Mouse (Mus musculus): ENCODE data around the gene Slc48a1. TPM values are rescaled to one million over a fixed set of nuclear protein-coding genes. Genes with fewer than 3 reads are reported as not detected.

Gene Slc48a1
- polyA plus RNA-seq, 1 experiment from 2014 or later = 81.9 TPM

GRCm38 (mm10) chr15:97743210-97743609 is 35.1 kb upstream of the Slc48a1 start:
- H3K36me3 ChIP-seq (ENCODE audit: insufficient read depth, low read length) = peaks cover 24% of the 10 kb centered on the region; the same call in 1 of the 2 replicates
- no peak overlapping the region for H3K4me3 ChIP-seq (ENCODE audit: low read length)
- no peaks in the 10 kb centered on the region for H3K27me3 ChIP-seq (ENCODE audit: insufficient read depth, low read length)
- no peak overlapping the region for H3K9ac ChIP-seq (replicated peaks; ENCODE audit: low read length)
- 82% methylated on average over 5 of the region's 5 CpGs for WGBS
- 0 out of 2 replicates have a peak, but pooled peaks have one; percentile 20 for ATAC-seq (ENCODE audit: low FRiP score, low TSS enrichment)
- no peak overlapping the region for H3K27ac ChIP-seq (ENCODE audit: low read length)
- H3K9me3 ChIP-seq (ENCODE audit: low read length) = 0 out of 2 replicates have a peak, but pooled peaks cover 2% of the 10 kb centered on the region
- H3K4me1 ChIP-seq (ENCODE audit: insufficient read depth, low read length) = no peaks in the 10 kb centered on the region
- H3K4me2 ChIP-seq (replicated peaks; ENCODE audit: low read depth, low read length) = no peak overlapping the region

GRCm38 (mm10) chr15:97743961-97744525 is 34.3 kb upstream of the Slc48a1 start:
- WGBS = 63% methylated on average over 12 of the region's 12 CpGs
- Histone ChIP-seq H3K9ac (replicated peaks; ENCODE audit: low read length) (no peak overlapping the region), H3K9me3 (ENCODE audit: low read length) (no peaks in the 10 kb centered on the region), H3K27me3 (ENCODE audit: insufficient read depth, low read length) (no peaks in the 10 kb centered on the region), H3K4me3 (ENCODE audit: low read length) (no peak overlapping the region), H3K4me1 (ENCODE audit: insufficient read depth, low read length) (no peaks in the 10 kb centered on the region), H3K36me3 (ENCODE audit: insufficient read depth, low read length) (peaks cover 28% of the 10 kb centered on the region; the same call in 1 of the 2 replicates), H3K27ac (ENCODE audit: low read length) (no peak overlapping the region), H3K4me2 (replicated peaks; ENCODE audit: low read depth, low read length) (no peak overlapping the region)
- ATAC-seq (ENCODE audit: low FRiP score, low TSS enrichment) = no peak; the same call in 1 of the 2 replicates

- Histone ChIP-seq H3K27me3 (ENCODE audit: insufficient read depth, low read length) (no peaks in the 10 kb centered on the region), H3K4me1 (ENCODE audit: insufficient read depth, low read length) (no peaks in the 10 kb centered on the region; the same call in 1 of the 2 replicates), H3K9me3 (ENCODE audit: low read length) (no peaks in the 10 kb centered on the region), H3K9ac (replicated peaks; ENCODE audit: low read length) (no peak overlapping the region), H3K36me3 (ENCODE audit: insufficient read depth, low read length) (peaks cover 28% of the 10 kb centered on the region; the same call in 1 of the 2 replicates), H3K4me3 (ENCODE audit: low read length) (no peak overlapping the region), H3K27ac (ENCODE audit: low read length) (no peak overlapping the region), H3K4me2 (replicated peaks; ENCODE audit: low read depth, low read length) (no peak overlapping the region)
- WGBS = 64% methylated on average over 10 of the region's 10 CpGs
- no peak for ATAC-seq (ENCODE audit: low FRiP score, low TSS enrichment)
These were observed 33.4 kb upstream of the Slc48a1 start for GRCm38 (mm10) chr15:97744930-97745329.

GRCm38 (mm10) chr15:97745331-97745730 is 33.0 kb upstream of the Slc48a1 start:
- H3K4me3 ChIP-seq (ENCODE audit: low read length) = no peak overlapping the region
- peaks cover 3% of the 10 kb centered on the region for H3K4me1 ChIP-seq (ENCODE audit: insufficient read depth, low read length)
- peaks cover 28% of the 10 kb centered on the region; the same call in 1 of the 2 replicates for H3K36me3 ChIP-seq (ENCODE audit: insufficient read depth, low read length)
- H3K27me3 ChIP-seq (ENCODE audit: insufficient read depth, low read length) = no peaks in the 10 kb centered on the region
- 59% methylated on average over 10 of the region's 10 CpGs for WGBS
- no peak overlapping the region for H3K9ac ChIP-seq (replicated peaks; ENCODE audit: low read length)
- no peaks in the 10 kb centered on the region for H3K9me3 ChIP-seq (ENCODE audit: low read length)
- H3K4me2 ChIP-seq (replicated peaks; ENCODE audit: low read depth, low read length) = no peak overlapping the region
- H3K27ac ChIP-seq (ENCODE audit: low read length) = no peak overlapping the region
- ATAC-seq (ENCODE audit: low FRiP score, low TSS enrichment) = no peak

GRCm38 (mm10) chr15:97746278-97746677 is 32.0 kb upstream of the Slc48a1 start:
- H3K36me3 ChIP-seq (ENCODE audit: insufficient read depth, low read length) = peaks cover 28% of the 10 kb centered on the region; the same call in 1 of the 2 replicates
- 90% methylated on average over 10 of the region's 10 CpGs for WGBS
- no peak overlapping the region for H3K27ac ChIP-seq (ENCODE audit: low read length)
- no peak overlapping the region for H3K9ac ChIP-seq (replicated peaks; ENCODE audit: low read length)
- H3K9me3 ChIP-seq (ENCODE audit: low read length) = no peaks in the 10 kb centered on the region
- no peaks in the 10 kb centered on the region for H3K27me3 ChIP-seq (ENCODE audit: insufficient read depth, low read length)
- ATAC-seq (ENCODE audit: low FRiP score, low TSS enrichment) = no peak
- no peak overlapping the region for H3K4me2 ChIP-seq (replicated peaks; ENCODE audit: low read depth, low read length)
- H3K4me1 ChIP-seq (ENCODE audit: insufficient read depth, low read length) = peaks cover 12% of the 10 kb centered on the region
- H3K4me3 ChIP-seq (ENCODE audit: low read length) = no peak overlapping the region

GRCm38 (mm10) chr15:97746748-97747147 is 31.6 kb upstream of the Slc48a1 start:
- ATAC-seq (ENCODE audit: low FRiP score, low TSS enrichment) = no peak
- 93% methylated on average over 24 of the region's 24 CpGs for WGBS
- no peak overlapping the region for H3K4me3 ChIP-seq (ENCODE audit: low read length)

GRCm38 (mm10) chr15:97747486-97747885 is 30.8 kb upstream of the Slc48a1 start:
- Histone ChIP-seq H3K4me2 (replicated peaks; ENCODE audit: low read depth, low read length) (no peak overlapping the region), H3K27ac (ENCODE audit: low read length) (no peak overlapping the region), H3K36me3 (ENCODE audit: insufficient read depth, low read length) (peaks cover 32% of the 10 kb centered on the region; the same call in 1 of the 2 replicates), H3K4me3 (ENCODE audit: low read length) (no peak overlapping the region), H3K9me3 (ENCODE audit: low read length) (no peaks in the 10 kb centered on the region), H3K9ac (replicated peaks; ENCODE audit: low read length) (no peak overlapping the region), H3K27me3 (ENCODE audit: insufficient read depth, low read length) (no peaks in the 10 kb centered on the region), H3K4me1 (ENCODE audit: insufficient read depth, low read length) (peaks cover 12% of the 10 kb centered on the region)
- ATAC-seq (ENCODE audit: low FRiP score, low TSS enrichment) = no peak
- 87% methylated on average over 4 of the region's 4 CpGs for WGBS

More at GRCm38 (mm10) chr15:97746748-97747147, 31.6 kb upstream of the Slc48a1 start:
- Histone ChIP-seq H3K27ac (ENCODE audit: low read length) (no peak overlapping the region), H3K4me1 (ENCODE audit: insufficient read depth, low read length) (peaks cover 12% of the 10 kb centered on the region), H3K36me3 (ENCODE audit: insufficient read depth, low read length) (peaks cover 31% of the 10 kb centered on the region; the same call in 1 of the 2 replicates), H3K9ac (replicated peaks; ENCODE audit: low read length) (no peak overlapping the region), H3K9me3 (ENCODE audit: low read length) (no peaks in the 10 kb centered on the region), H3K27me3 (ENCODE audit: insufficient read depth, low read length) (no peaks in the 10 kb centered on the region), H3K4me2 (replicated peaks; ENCODE audit: low read depth, low read length) (no peak overlapping the region)

GRCm38 (mm10) chr15:97748309-97748708 is 30.0 kb upstream of the Slc48a1 start:
- 68% methylated on average over 10 of the region's 10 CpGs for WGBS

GRCm38 (mm10) chr15:97748964-97749363 is 29.4 kb upstream of the Slc48a1 start:
- peaks cover 12% of the 10 kb centered on the region for H3K4me1 ChIP-seq (ENCODE audit: insufficient read depth, low read length)
- H3K27me3 ChIP-seq (ENCODE audit: insufficient read depth, low read length) = no peaks in the 10 kb centered on the region
- no peak for ATAC-seq (ENCODE audit: low FRiP score, low TSS enrichment)
- 92% methylated on average over 4 of the region's 4 CpGs for WGBS
- H3K36me3 ChIP-seq (ENCODE audit: insufficient read depth, low read length) = peaks cover 31% of the 10 kb centered on the region; the same call in 1 of the 2 replicates
- H3K4me2 ChIP-seq (replicated peaks; ENCODE audit: low read depth, low read length) = no peak overlapping the region
- H3K9ac ChIP-seq (replicated peaks; ENCODE audit: low read length) = no peak overlapping the region
- no peak overlapping the region for H3K27ac ChIP-seq (ENCODE audit: low read length)
- H3K9me3 ChIP-seq (ENCODE audit: low read length) = no peaks in the 10 kb centered on the region
- no peak overlapping the region for H3K4me3 ChIP-seq (ENCODE audit: low read length)

More at GRCm38 (mm10) chr15:97748309-97748708, 30.0 kb upstream of the Slc48a1 start:
- no peak overlapping the region for H3K27ac ChIP-seq (ENCODE audit: low read length)
- ATAC-seq (ENCODE audit: low FRiP score, low TSS enrichment) = no peak
- peaks cover 12% of the 10 kb centered on the region for H3K4me1 ChIP-seq (ENCODE audit: insufficient read depth, low read length)
- no peaks in the 10 kb centered on the region for H3K9me3 ChIP-seq (ENCODE audit: low read length)
- H3K27me3 ChIP-seq (ENCODE audit: insufficient read depth, low read length) = no peaks in the 10 kb centered on the region
- no peak overlapping the region for H3K4me2 ChIP-seq (replicated peaks; ENCODE audit: low read depth, low read length)
- H3K9ac ChIP-seq (replicated peaks; ENCODE audit: low read length) = no peak overlapping the region
- peaks cover 32% of the 10 kb centered on the region; the same call in 1 of the 2 replicates for H3K36me3 ChIP-seq (ENCODE audit: insufficient read depth, low read length)
- H3K4me3 ChIP-seq (ENCODE audit: low read length) = no peak overlapping the region

GRCm38 (mm10) chr15:97749397-97749796 is 28.9 kb upstream of the Slc48a1 start:
- 92% methylated on average over 9 of the region's 9 CpGs for WGBS
- Histone ChIP-seq H3K9me3 (ENCODE audit: low read length) (no peaks in the 10 kb centered on the region), H3K4me2 (replicated peaks; ENCODE audit: low read depth, low read length) (no peak overlapping the region), H3K27ac (ENCODE audit: low read length) (no peak overlapping the region), H3K9ac (replicated peaks; ENCODE audit: low read length) (no peak overlapping the region), H3K4me1 (ENCODE audit: insufficient read depth, low read length) (peaks cover 15% of the 10 kb centered on the region), H3K36me3 (ENCODE audit: insufficient read depth, low read length) (peaks cover 29% of the 10 kb centered on the region; the same call in 1 of the 2 replicates), H3K4me3 (ENCODE audit: low read length) (no peak overlapping the region), H3K27me3 (ENCODE audit: insufficient read depth, low read length) (no peaks in the 10 kb centered on the region)
- no peak for ATAC-seq (ENCODE audit: low FRiP score, low TSS enrichment)

All from kidney, embryonic 16.5 days (tissue).